Mouse (Mus musculus) neutrophil, adult 83 days (primary cell): ENCODE measurements around the gene Ccdc73. TPM values are rescaled to one million over a fixed set of nuclear protein-coding genes. Genes with fewer than 3 reads are reported as not detected.

ENCODE experiments used
- total RNA-seq, 2 experiments: library from RNA; stranded (reverse); gene quantifications; one replicate each; pipeline ENCODE4 v1.2.4; 2023

Ccdc73 gene
- total RNA-seq, result 1 to 10 TPM in 1 of 2 experiments, not detected in 1; 1.4 TPM

GRCm38 (mm10) chr2:104867282-104867855, at the start of gene Ccdc73:
Gene Ccdc73 (plus strand): TSS chr2:104867805.

GRCm38 (mm10) chr2:104849276-104849990, 18.2 kb upstream of the Ccdc73 start, which contains the start of gene Prrg4:
Gene Prrg4 (minus strand): TSS chr2:104849876.

GRCm38 (mm10) chr2:105016967-105017287, 149.3 kb downstream of the Ccdc73 start, which contains the start of gene Eif3m:
Gene Eif3m (minus strand): TSS chr2:105017080.

Other genes starting within 250 kb of the Ccdc73 start
- gene Tcp11l1, start 155.6 kb upstream of the Ccdc73 start, total RNA-seq, result 1 to 10 TPM; 2.6 to 7.5 TPM
- gene Pin1rt1, start 151.4 kb upstream of the Ccdc73 start, total RNA-seq, result not detected
- gene Depdc7, start 124.9 kb upstream of the Ccdc73 start, total RNA-seq, result 1 to 10 TPM; 4.8 to 7.3 TPM
- gene Qser1, start 51.0 kb upstream of the Ccdc73 start, total RNA-seq, result 1 to 10 TPM; 6.7 to 8.1 TPM
- gene Prrg4, start 17.9 kb upstream of the Ccdc73 start, total RNA-seq, result under 1 TPM in 1 of 2 experiments, not detected in 1; 0.33 TPM
- gene Eif3m, start 149.3 kb downstream of the Ccdc73 start, total RNA-seq, result 10 to 100 TPM; 68.7 to 71.6 TPM
- not detected for gene Gm11060, start 224.2 kb downstream of the Ccdc73 start, total RNA-seq